Mouse (Mus musculus) heart, embryonic 14.5 days (tissue): ENCODE results near the gene Man1a. TPM values are rescaled to one million over a fixed set of nuclear protein-coding genes. Genes with fewer than 3 reads are reported as not detected.

Experiments
- ATAC-seq: fragments of 200-750 bp; cut with Nextera tagmentation; 2 replicates; pipeline ENCODE4 v1.8.0; 2017; ENCODE audit warnings: low read depth, moderate TSS enrichment; ENCODE audit not compliant: insufficient number of reproducible peaks, insufficient read depth, low FRiP score
- H3K27ac ChIP-seq, 2 experiments: fragments of 200-500 bp in 1 of 2; fragments of 300-500 bp in 1 of 2; sonication (generic) in 1 of 2; replicated peaks in 1 of 2; 2 replicates each; pipeline ENCODE4 v1.5.1; 2012 to 2014; ENCODE audit warnings: low read depth in 2 of 2, low read length in 2 of 2, control low read depth in 1 of 2, mild to moderate bottlenecking in 1 of 2, mixed read lengths in 1 of 2; ENCODE audit not compliant: control insufficient read depth in 1 of 2, insufficient read depth in 1 of 2
- H3K27me3 ChIP-seq: fragments of 300-500 bp; sonication (generic); 2 replicates; pipeline ENCODE4 v1.6.1; 2014; ENCODE audit warnings: mild to moderate bottlenecking, low read length, control low read depth; ENCODE audit not compliant: control insufficient read depth, insufficient read depth
- H3K36me3 ChIP-seq: fragments of 300-500 bp; sonication (generic); 2 replicates; pipeline ENCODE4 v1.6.1; 2014; ENCODE audit warnings: mild to moderate bottlenecking, control low read depth, low read length, mixed read lengths; ENCODE audit not compliant: control insufficient read depth, insufficient read depth
- H3K4me1 ChIP-seq, 2 experiments: fragments of 200-500 bp in 1 of 2; fragments of 300-500 bp in 1 of 2; sonication (generic) in 1 of 2; 2 replicates each; pipeline ENCODE4 v1.6.1; 2012 to 2014; ENCODE audit warnings: low read length in 2 of 2, control low read depth in 1 of 2, mixed read lengths in 1 of 2; ENCODE audit not compliant: control insufficient read depth in 2 of 2, insufficient read depth in 2 of 2
- H3K4me2 ChIP-seq: fragments of 300-500 bp; sonication (generic); 2 replicates; pipeline ENCODE4 v1.6.1; 2014; ENCODE audit warnings: mild to moderate bottlenecking, low read length
- H3K4me3 ChIP-seq, 2 experiments: fragments of 200-500 bp in 1 of 2; fragments of 300-500 bp in 1 of 2; sonication (generic) in 1 of 2; 2 replicates each; pipeline ENCODE4 v1.5.1; 2012 to 2014; ENCODE audit warnings: low read length in 2 of 2, mild to moderate bottlenecking in 2 of 2, control low read depth in 1 of 2, low read depth in 1 of 2, moderate library complexity in 1 of 2; ENCODE audit not compliant: control insufficient read depth in 1 of 2, insufficient read depth in 1 of 2
- H3K9ac ChIP-seq: fragments of 300-500 bp; sonication (generic); 2 replicates; pipeline ENCODE4 v1.6.1; 2014; ENCODE audit warnings: mild to moderate bottlenecking, low read length
- H3K9me3 ChIP-seq: fragments of 300-500 bp; sonication (generic); 2 replicates; pipeline ENCODE4 v1.6.1; 2016; ENCODE audit warnings: low read length, control low read depth; ENCODE audit not compliant: control insufficient read depth
- WGBS: fragments of 180-500 bp; shearing (Covaris S2); extraction: QIAGEN DNeasy Blood & Tissue Kit; methylation state at CpG from one replicate; pipeline ENCODE4 v1.1.7; 2014; 5-methylcytosine and 5-hydroxymethylcytosine counted together
- polyA plus RNA-seq: library from polyadenylated mRNA; unstranded; fragments of >200 nt; fragmentation: Nextera tagmentation; extraction: Ambion mirVana; gene quantifications from 2 replicates; pipeline ENCODE4 v1.2.1, GENCODE M21; 2014

Man1a gene
- polyA plus RNA-seq, 1 experiment from 2014 or later, result 8.1 TPM

DNA sequence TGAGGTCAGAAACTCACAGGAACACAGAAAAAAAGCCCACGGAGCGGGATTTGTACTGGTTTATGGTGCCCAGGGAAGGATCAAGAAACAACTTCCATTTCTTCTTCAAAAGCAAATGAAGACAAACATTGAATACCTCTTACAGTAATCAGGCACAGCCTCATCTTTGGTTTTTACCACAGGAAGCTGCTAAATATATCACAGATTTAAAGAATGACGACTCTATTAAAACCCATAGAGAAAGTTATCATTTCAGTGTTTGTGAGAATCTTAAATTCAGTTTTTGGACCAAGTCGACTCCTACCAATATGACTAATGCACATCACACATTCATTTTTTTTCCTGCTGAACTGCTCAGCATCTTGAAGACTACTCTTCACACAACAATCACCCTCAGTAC, 86.0 kb downstream of the Man1a start:
- no peak overlapping the region for H3K9ac ChIP-seq
- 84% methylated on average over 4 of the region's 4 CpGs for WGBS
- H3K36me3 ChIP-seq, result no peaks in the 10 kb centered on the region
- H3K27ac ChIP-seq, result no peak overlapping the region
- no peaks in the 10 kb centered on the region for H3K27me3 ChIP-seq
- no peak overlapping the region for H3K4me2 ChIP-seq
- no peaks in the 10 kb centered on the region for H3K9me3 ChIP-seq
- no peak for ATAC-seq
- H3K4me3 ChIP-seq, result no peak overlapping the region
- H3K4me1 ChIP-seq, result no peaks in the 10 kb centered on the region

DNA sequence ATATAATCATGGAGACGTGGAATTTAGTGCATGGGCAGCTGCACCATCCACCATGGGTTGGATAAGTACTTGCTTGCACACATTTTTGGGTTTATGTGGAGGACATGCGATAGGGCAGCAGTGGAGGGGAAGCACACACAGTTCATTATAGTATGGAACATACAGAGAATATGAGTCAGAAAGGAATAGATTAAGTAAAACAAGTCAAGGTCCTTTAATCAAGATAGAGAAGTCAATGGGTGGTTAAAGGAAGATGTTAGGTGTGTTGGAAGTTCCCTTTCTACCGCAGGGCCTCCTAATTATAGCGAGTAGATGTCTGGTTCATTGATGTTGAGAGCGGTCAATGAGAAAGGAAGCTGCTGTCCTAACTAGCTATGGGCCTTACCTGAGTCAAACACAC, 91.5 kb downstream of the Man1a start:
- 96% methylated on average over 5 of the region's 5 CpGs for WGBS
- Histone ChIP-seq H3K36me3 (no peaks in the 10 kb centered on the region), H3K9me3 (no peaks in the 10 kb centered on the region), H3K27ac (no peak overlapping the region), H3K9ac (no peak overlapping the region), H3K4me2 (no peak overlapping the region), H3K4me3 (no peak overlapping the region), H3K27me3 (no peaks in the 10 kb centered on the region), H3K4me1 (no peaks in the 10 kb centered on the region)
- ATAC-seq, result no peak

DNA sequence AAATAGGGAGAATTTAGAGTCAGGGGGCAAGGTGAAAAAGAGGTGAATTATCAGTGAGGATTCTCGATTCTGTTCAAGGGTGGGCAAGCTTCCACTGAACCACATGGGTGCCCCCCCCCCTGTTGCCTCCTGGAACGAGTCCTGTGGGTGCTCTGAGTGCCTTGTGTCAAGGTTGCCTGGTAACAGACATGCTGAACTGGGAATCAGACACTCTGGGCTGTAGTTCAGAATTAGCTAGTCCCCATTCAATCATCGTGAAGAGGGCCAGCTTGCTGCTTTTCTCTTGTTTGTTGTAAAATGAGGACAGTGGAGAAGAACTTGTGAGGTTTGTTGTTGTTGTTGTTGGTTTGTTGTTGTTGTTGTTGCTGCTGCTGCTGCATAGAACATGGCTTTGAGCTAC, 92.3 kb downstream of the Man1a start:
- Histone ChIP-seq H3K9ac (no peak overlapping the region), H3K4me1 (no peaks in the 10 kb centered on the region), H3K27me3 (no peaks in the 10 kb centered on the region), H3K36me3 (no peaks in the 10 kb centered on the region), H3K4me3 (no peak overlapping the region), H3K27ac (no peak overlapping the region), H3K9me3 (no peaks in the 10 kb centered on the region), H3K4me2 (no peak overlapping the region)
- 53% methylated on average over 3 of the region's 3 CpGs for WGBS
- ATAC-seq, result no peak

DNA sequence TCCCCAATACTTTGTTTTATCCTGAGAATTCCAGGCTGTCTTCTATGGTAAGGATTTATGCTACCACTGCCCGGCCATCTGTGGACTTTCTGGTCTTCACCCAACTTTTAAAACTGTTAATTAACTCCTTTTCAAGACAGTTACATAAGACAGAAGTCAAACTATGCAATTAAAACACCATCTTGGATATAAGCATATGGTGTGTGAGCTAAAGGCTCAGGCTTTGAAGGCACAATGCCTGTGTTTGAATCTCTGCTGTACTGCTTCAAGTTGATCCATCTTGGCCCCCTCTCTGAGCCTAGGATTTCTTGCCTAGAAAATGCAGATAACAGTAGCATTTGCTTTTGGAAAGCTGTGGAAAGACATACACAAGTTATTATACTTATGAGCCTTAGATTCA, 97.8 kb downstream of the Man1a start:
- Histone ChIP-seq H3K4me3 (no peak overlapping the region), H3K9ac (no peak overlapping the region), H3K36me3 (no peaks in the 10 kb centered on the region), H3K4me1 (no peaks in the 10 kb centered on the region), H3K27me3 (no peaks in the 10 kb centered on the region), H3K27ac (no peak overlapping the region), H3K9me3 (no peaks in the 10 kb centered on the region), H3K4me2 (no peak overlapping the region)
- no peak for ATAC-seq
- WGBS, result 88% methylated on average over 1 of the region's 1 CpGs

DNA sequence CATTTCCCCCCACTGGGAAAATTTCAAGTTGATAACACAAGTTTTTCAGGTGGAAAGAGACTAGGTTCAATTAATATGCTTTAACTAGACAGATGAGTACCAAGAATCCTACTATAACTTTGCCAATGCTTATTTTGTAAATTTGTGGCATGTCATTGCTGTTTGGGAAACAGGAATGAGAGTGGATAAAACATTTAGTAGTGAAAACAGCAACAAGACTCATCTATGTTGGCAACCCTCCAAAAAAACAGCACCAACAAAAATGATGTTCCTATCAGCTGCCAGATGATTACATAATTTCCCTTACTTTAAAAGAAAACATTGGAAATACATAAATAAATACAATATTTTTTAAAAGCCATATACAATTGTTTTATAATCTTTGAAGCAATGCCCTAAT, 102.2 kb downstream of the Man1a start:
- no peaks in the 10 kb centered on the region for H3K27me3 ChIP-seq
- ATAC-seq, result no peak
- no peak overlapping the region for H3K4me2 ChIP-seq
- no peaks in the 10 kb centered on the region for H3K9me3 ChIP-seq
- no peaks in the 10 kb centered on the region for H3K4me1 ChIP-seq
- H3K36me3 ChIP-seq, result no peaks in the 10 kb centered on the region
- no peak overlapping the region for H3K9ac ChIP-seq
- H3K4me3 ChIP-seq, result no peak overlapping the region
- H3K27ac ChIP-seq, result no peak overlapping the region

DNA sequence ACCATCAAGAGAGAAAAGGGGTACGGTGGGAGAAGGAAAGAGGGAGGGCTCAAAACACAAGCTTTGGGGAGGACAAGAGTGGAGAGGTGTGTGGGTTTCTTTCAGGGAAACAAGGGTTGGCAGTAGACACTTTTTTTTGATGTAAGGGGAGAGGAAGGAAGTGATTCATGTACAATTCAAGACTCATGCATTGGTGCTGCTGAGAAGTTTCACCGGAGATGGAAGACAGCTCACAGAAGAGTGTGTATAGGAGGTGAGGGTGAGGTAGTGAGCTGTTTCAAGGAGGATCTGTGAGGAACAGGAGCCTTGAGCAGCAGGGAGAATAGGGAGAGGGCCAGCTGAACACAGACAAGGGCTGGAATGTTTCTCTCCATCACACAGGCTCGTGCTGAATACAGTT, 116.7 kb downstream of the Man1a start:
- WGBS, result 70% methylated on average over 3 of the region's 3 CpGs

DNA sequence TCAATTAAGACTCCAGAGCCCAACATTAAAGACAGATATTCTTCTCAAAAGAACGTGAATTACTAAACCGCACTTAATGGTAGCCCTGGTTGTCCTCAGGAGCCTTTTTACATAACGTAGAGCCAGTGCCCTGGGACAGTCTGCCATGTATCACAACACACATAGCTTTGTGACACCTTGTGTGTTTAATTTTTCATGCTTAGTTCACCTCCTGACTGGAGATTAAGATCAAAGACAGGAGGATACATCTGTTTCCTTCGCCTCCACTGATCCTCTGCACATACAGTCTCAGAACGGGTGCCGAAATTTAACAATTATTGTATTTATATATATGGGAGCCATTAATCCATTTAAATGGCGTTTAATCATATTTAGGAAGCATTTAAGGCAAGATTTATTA, 134.8 kb downstream of the Man1a start:
- no peak for ATAC-seq
- WGBS, result 77% methylated on average over 7 of the region's 7 CpGs

More for the DNA sequence above, 116.7 kb downstream of the Man1a start:
- no peak overlapping the region for H3K4me2 ChIP-seq
- no peaks in the 10 kb centered on the region for H3K27me3 ChIP-seq
- no peak overlapping the region for H3K4me3 ChIP-seq
- H3K27ac ChIP-seq, result no peak overlapping the region
- no peaks in the 10 kb centered on the region for H3K36me3 ChIP-seq
- no peaks in the 10 kb centered on the region for H3K4me1 ChIP-seq
- no peak for ATAC-seq
- H3K9ac ChIP-seq, result no peak overlapping the region
- no peaks in the 10 kb centered on the region for H3K9me3 ChIP-seq

DNA sequence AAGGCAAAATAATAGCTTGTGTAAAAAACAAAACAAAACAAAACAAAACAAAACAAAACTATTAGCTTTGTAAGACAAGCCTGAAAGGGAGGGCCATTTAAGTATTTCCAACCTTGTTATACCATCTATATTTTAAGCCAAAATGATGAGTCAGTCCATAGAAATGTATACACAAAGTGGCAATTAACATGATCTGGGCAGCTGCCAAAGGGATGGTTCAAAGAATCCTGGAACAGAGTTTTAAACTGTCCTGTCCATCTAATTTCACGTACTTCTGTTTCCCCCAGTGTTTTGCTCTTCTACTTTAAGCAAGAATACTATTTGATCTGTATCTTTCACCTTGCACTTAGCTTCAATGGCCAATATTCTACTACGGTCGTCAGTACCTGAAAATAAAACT, 138.2 kb downstream of the Man1a start:
- Histone ChIP-seq H3K4me1 (no peaks in the 10 kb centered on the region), H3K36me3 (no peaks in the 10 kb centered on the region), H3K4me3 (no peak overlapping the region), H3K27ac (no peak overlapping the region), H3K9ac (no peak overlapping the region), H3K9me3 (no peaks in the 10 kb centered on the region), H3K27me3 (no peaks in the 10 kb centered on the region), H3K4me2 (no peak overlapping the region)
- ATAC-seq, result no peak
- 76% methylated on average over 3 of the region's 3 CpGs for WGBS

More for the DNA sequence above, 134.8 kb downstream of the Man1a start:
- Histone ChIP-seq H3K27ac (no peak overlapping the region), H3K9ac (no peak overlapping the region), H3K4me2 (no peak overlapping the region), H3K36me3 (no peaks in the 10 kb centered on the region), H3K9me3 (no peaks in the 10 kb centered on the region), H3K4me3 (no peak overlapping the region), H3K27me3 (no peaks in the 10 kb centered on the region), H3K4me1 (no peaks in the 10 kb centered on the region)
